Mouse (Mus musculus) naive thymus-derived CD4-positive, alpha-beta T cell, adult 2 months (primary cell): ENCODE measurements around the gene Emsy.

Experiments used
- DNase-seq: peaks from one replicate; pipeline ENCODE4 v3.0.0-alpha.2; 2011; ENCODE audit warnings: low read depth

The Emsy gene

GRCm38 (mm10) chr7:98656531-98657221 is at the start of gene Emsy:
TSS of gene Emsy (minus strand) at chr7:98656783.
- peak; percentile 96 for DNase-seq

- DNase-seq = no peak
These were observed 47.7 kb upstream of the Emsy start for GRCm38 (mm10) chr7:98704276-98704675.

- DNase-seq = peak; percentile 65
These were observed 46.8 kb upstream of the Emsy start for GRCm38 (mm10) chr7:98703365-98703881.

- DNase-seq = peak; percentile 99
These were observed 46.0 kb upstream of the Emsy start, which contains the start of gene Thap12 for GRCm38 (mm10) chr7:98702283-98703240. TSS of gene Thap12 (plus strand) at chr7:98703103.

- peak; percentile 39 for DNase-seq
These were observed 45.2 kb upstream of the Emsy start for GRCm38 (mm10) chr7:98701771-98702170.

- no peak for DNase-seq
These were observed 42.0 kb upstream of the Emsy start for GRCm38 (mm10) chr7:98698590-98698989.

GRCm38 (mm10) chr7:98698041-98698440 is 41.5 kb upstream of the Emsy start:
- DNase-seq = no peak

GRCm38 (mm10) chr7:98697496-98697895 is 40.9 kb upstream of the Emsy start:
- peak; percentile 51 for DNase-seq

- DNase-seq = peak; percentile 90
These were observed 37.5 kb upstream of the Emsy start for GRCm38 (mm10) chr7:98694046-98694445.

- peak; percentile 88 for DNase-seq
These were observed 36.4 kb upstream of the Emsy start for GRCm38 (mm10) chr7:98692761-98693546.

GRCm38 (mm10) chr7:98690831-98691230 is 34.2 kb upstream of the Emsy start:
- no peak for DNase-seq

- no peak for DNase-seq
These were observed 33.5 kb upstream of the Emsy start for GRCm38 (mm10) chr7:98690126-98690525.

- DNase-seq = no peak
These were observed 29.3 kb upstream of the Emsy start for GRCm38 (mm10) chr7:98685895-98686294.

- DNase-seq = no peak
These were observed 26.2 kb upstream of the Emsy start for GRCm38 (mm10) chr7:98682821-98683220.

- DNase-seq = no peak
These were observed 24.1 kb upstream of the Emsy start for GRCm38 (mm10) chr7:98680691-98681090.

- no peak for DNase-seq
These were observed 21.9 kb upstream of the Emsy start for GRCm38 (mm10) chr7:98678441-98678840.

- DNase-seq = no peak
These were observed 20.9 kb upstream of the Emsy start for GRCm38 (mm10) chr7:98677511-98677910.

GRCm38 (mm10) chr7:98674344-98674743 is 17.8 kb upstream of the Emsy start:
- DNase-seq = no peak

- DNase-seq = no peak
These were observed 15.8 kb upstream of the Emsy start for GRCm38 (mm10) chr7:98672241-98672955.

- DNase-seq = no peak
These were observed 14.8 kb upstream of the Emsy start for GRCm38 (mm10) chr7:98671416-98671815.

GRCm38 (mm10) chr7:98670831-98671230 is 14.2 kb upstream of the Emsy start:
- DNase-seq = no peak
